Comparison of ENCODE assay signal across 24 mouse cellular contexts in genomic region chr13:43891928-43892327, GRCm38 (mm10).
A peak's percentile ranks its signal among the peaks of the same experiment; 100 is the strongest.
DNase-seq lines count a peak whose midpoint lies in the region; ATAC-seq lines count a peak whose summit lies in the region.
"Had no signal": no experiment of that assay in that cellular context is flagged by ENCODE, and none has a peak within 500 bp of the region (broad histone marks: within the 10 kb centered on the region; RNA-seq: fewer than 3 reads in every experiment).

No protein-coding gene starts in this region.

- 83% methylated on average over 3 of the region's 3 CpGs for WGBS in heart, embryonic 10.5 days
- 73% methylated on average over 3 of the region's 3 CpGs for WGBS in midbrain, embryonic 10.5 days
- WGBS in midbrain, embryonic 15.5 days = 88% methylated on average over 3 of the region's 3 CpGs

- H3K4me2 ChIP-seq in midbrain, embryonic 15.5 days = no peak overlapping the region
- H3K4me2 ChIP-seq: embryonic facial prominence, embryonic 15.5 days; hindbrain, embryonic 12.5 days; liver, embryonic 12.5 days; neural tube, embryonic 15.5 days had no signal

- no peak for ATAC-seq in midbrain, embryonic 15.5 days (replicated peaks)
- ATAC-seq: liver, embryonic 12.5 days; midbrain, embryonic 16.5 days had no signal

- H3K9ac ChIP-seq in midbrain, embryonic 15.5 days = no peak overlapping the region
- H3K9ac ChIP-seq: embryonic facial prominence, embryonic 15.5 days; hindbrain, embryonic 12.5 days; liver, embryonic 12.5 days; neural tube, embryonic 15.5 days had no signal

- no peaks in the 10 kb centered on the region for H3K36me3 ChIP-seq in heart, embryonic 10.5 days
- no peaks in the 10 kb centered on the region for H3K36me3 ChIP-seq in midbrain, embryonic 10.5 days
- H3K36me3 ChIP-seq in midbrain, embryonic 15.5 days (replicated peaks) = no peaks in the 10 kb centered on the region
- H3K36me3 ChIP-seq: embryonic facial prominence, embryonic 15.5 days; hindbrain, embryonic 12.5 days; liver, embryonic 12.5 days; neural tube, embryonic 15.5 days had no signal

- H3K4me1 ChIP-seq in heart, embryonic 10.5 days = peaks cover 4% of the 10 kb centered on the region; the same call in 1 of the 2 replicates
- peaks cover 14% of the 10 kb centered on the region for H3K4me1 ChIP-seq in midbrain, embryonic 10.5 days
- peaks cover 5% of the 10 kb centered on the region; the same call in 1 of the 2 replicates for H3K4me1 ChIP-seq in midbrain, embryonic 15.5 days
- H3K4me1 ChIP-seq: embryonic facial prominence, embryonic 15.5 days; liver, embryonic 12.5 days; neural tube, embryonic 15.5 days had no signal

- no peaks in the 10 kb centered on the region for H3K9me3 ChIP-seq in heart, embryonic 10.5 days
- H3K9me3 ChIP-seq in midbrain, embryonic 10.5 days (replicated peaks) = no peaks in the 10 kb centered on the region
- no peaks in the 10 kb centered on the region for H3K9me3 ChIP-seq in midbrain, embryonic 15.5 days
- H3K9me3 ChIP-seq: embryonic facial prominence, embryonic 15.5 days; liver, embryonic 12.5 days; neural tube, embryonic 15.5 days had no signal

- no peak for DNase-seq in heart, embryonic 10.5 days (ENCODE audit: low spot score)
- DNase-seq in heart, adult 8-10 months (ENCODE audit: low spot score) = no peak
- DNase-seq in midbrain, embryonic 10.5 days (ENCODE audit: low spot score) = no peak
- DNase-seq in hindlimb bud, embryonic 11.5 days (ENCODE audit: extremely low spot score, low read depth, low spot score) = peak; percentile 37
- peak; percentile 43 for DNase-seq in mesoderm, embryonic 11.5 days (ENCODE audit: low read depth, low spot score)
- no peak for DNase-seq in right cerebral cortex, postnatal 4 days
- DNase-seq in spleen, postnatal 10 days (ENCODE audit: low spot score in 2 of 2) = no peak
- DNase-seq: adrenal gland, postnatal 36 days; cerebellum, adult 18-20 months; cerebellum, postnatal 25 days; gastrocnemius, postnatal 25 days; kidney, adult 11 months; layer of hippocampus, postnatal 36 days; lung, adult 2 months; right cerebral cortex, postnatal 25 days; thymus, postnatal 25 days had no signal

- H3K4me3 ChIP-seq in heart, embryonic 10.5 days = no peak overlapping the region
- H3K4me3 ChIP-seq in midbrain, embryonic 10.5 days = no peak overlapping the region
- H3K4me3 ChIP-seq in midbrain, embryonic 15.5 days = no peak overlapping the region
- H3K4me3 ChIP-seq: embryonic facial prominence, embryonic 15.5 days; hindbrain, embryonic 12.5 days; layer of hippocampus, adult 2 months; liver, embryonic 12.5 days; neural tube, embryonic 15.5 days had no signal

- H3K27ac ChIP-seq in heart, embryonic 10.5 days = peak overlapping the region; percentile 36; the same call in 1 of the 2 replicates
- H3K27ac ChIP-seq in midbrain, embryonic 10.5 days (replicated peaks) = peak overlapping the region; percentile 46; the same call in 1 of the 2 replicates
- no peak overlapping the region for H3K27ac ChIP-seq in midbrain, embryonic 15.5 days
- H3K27ac ChIP-seq: embryonic facial prominence, embryonic 15.5 days; hindbrain, embryonic 12.5 days; kidney, postnatal 0 days; layer of hippocampus, adult 2 months; liver, embryonic 12.5 days; neural tube, embryonic 15.5 days had no signal

- peaks cover 6% of the 10 kb centered on the region; the same call in 1 of the 2 replicates for H3K27me3 ChIP-seq in heart, embryonic 10.5 days (ENCODE audit: insufficient read depth, poor library complexity, severe bottlenecking)
- 0 out of 2 replicates have a peak, but pooled peaks cover 13% of the 10 kb centered on the region for H3K27me3 ChIP-seq in midbrain, embryonic 10.5 days (ENCODE audit: low read depth, poor library complexity, severe bottlenecking)
- no peaks in the 10 kb centered on the region for H3K27me3 ChIP-seq in midbrain, embryonic 15.5 days (replicated peaks)
- H3K27me3 ChIP-seq: embryonic facial prominence, embryonic 15.5 days; liver, embryonic 12.5 days; neural tube, embryonic 15.5 days had no signal

Comparison
In these comparisons a context has a peak if more than half of its experiments do, and no peak if none do; other contexts are left out.
1. DNase-seq: peak in hindlimb bud, embryonic 11.5 days (single experiment) and mesoderm, embryonic 11.5 days (single experiment); none in heart, embryonic 10.5 days (single experiment), heart, adult 8-10 months (single experiment), midbrain, embryonic 10.5 days (single experiment), right cerebral cortex, postnatal 4 days (single experiment) and spleen, postnatal 10 days (0 of 2).